Mouse (Mus musculus) midbrain, embryonic 13.5 days (tissue): ENCODE measurements around the gene Cfap300. TPM values are rescaled to one million over a fixed set of nuclear protein-coding genes. Genes with fewer than 3 reads are reported as not detected.
A peak's percentile ranks its signal among the peaks of the same experiment; 100 is the strongest.

Source experiments
- ATAC-seq: fragments of 200-750 bp; cut with Nextera tagmentation; 2 replicates; pipeline ENCODE4 v1.8.0; 2017; ENCODE audit warnings: mild to moderate bottlenecking, moderate TSS enrichment, moderate library complexity
- H3K27ac ChIP-seq: fragments of 300-500 bp; sonication (generic); 2 replicates; pipeline ENCODE4 v1.5.1; 2015; ENCODE audit warnings: inconsistent platforms, mild to moderate bottlenecking, moderate library complexity
- H3K27me3 ChIP-seq: fragments of 300-500 bp; sonication (generic); 2 replicates; pipeline ENCODE4 v1.6.1; 2015; ENCODE audit warnings: mild to moderate bottlenecking, inconsistent platforms
- H3K36me3 ChIP-seq: fragments of 300-500 bp; sonication (generic); 2 replicates; pipeline ENCODE4 v1.6.1; 2015; ENCODE audit warnings: mild to moderate bottlenecking, inconsistent platforms
- H3K4me1 ChIP-seq: fragments of 300-500 bp; sonication (generic); replicated peaks from 2 replicates; pipeline ENCODE4 v1.6.1; 2015; ENCODE audit warnings: inconsistent platforms
- H3K4me2 ChIP-seq: fragments of 300-500 bp; sonication (generic); replicated peaks from 2 replicates; pipeline ENCODE4 v1.6.1; 2015; ENCODE audit warnings: moderate library complexity, mild to moderate bottlenecking, inconsistent platforms
- H3K4me3 ChIP-seq: fragments of 300-500 bp; sonication (generic); replicated peaks from 2 replicates; pipeline ENCODE4 v1.5.1; 2015; ENCODE audit warnings: mild to moderate bottlenecking, inconsistent platforms
- H3K9ac ChIP-seq: fragments of 300-500 bp; sonication (generic); replicated peaks from 2 replicates; pipeline ENCODE4 v1.6.1; 2015; ENCODE audit warnings: mild to moderate bottlenecking, inconsistent platforms
- H3K9me3 ChIP-seq: fragments of 300-500 bp; sonication (generic); 2 replicates; pipeline ENCODE4 v1.6.1; 2016; ENCODE audit warnings: mild to moderate bottlenecking, inconsistent platforms
- WGBS: fragments of 180-500 bp; shearing (Covaris S2); methylation state at CpG from one replicate; pipeline ENCODE4 v1.1.7; 2015; 5-methylcytosine and 5-hydroxymethylcytosine counted together
- polyA plus RNA-seq: library from polyadenylated mRNA; unstranded; fragments of >200 nt; fragmentation: Nextera tagmentation; extraction: Ambion mirVana; gene quantifications from 2 replicates; pipeline ENCODE4 v1.2.1, GENCODE M21; 2015

The Cfap300 gene
- polyA plus RNA-seq: 16.1 and 17.9 TPM in 2 replicates

GRCm38 (mm10) chr9:8042338-8043043, at the start of gene Cfap300:
TSS of gene Cfap300 (minus strand) at chr9:8042823.
- peak; percentile 99 for ATAC-seq
- H3K4me3 ChIP-seq: peak within 1 kb of the TSS; percentile 75
- no peaks in the 10 kb centered on the region for H3K9me3 ChIP-seq
- peak within 1 kb of the TSS; percentile 81 for H3K9ac ChIP-seq
- H3K4me1 ChIP-seq: peaks cover 16% of the 10 kb centered on the region
- whole genome bisulfite sequencing: under 1% methylated on average over 39 of the region's 39 CpGs
- no peaks in the 10 kb centered on the region for H3K36me3 ChIP-seq
- H3K27me3 ChIP-seq: no peaks in the 10 kb centered on the region
- H3K27ac ChIP-seq: peak within 1 kb of the TSS; percentile 88
- peak within 1 kb of the TSS; percentile 64 for H3K4me2 ChIP-seq

GRCm38 (mm10) chr9:8078882-8079281, 36.3 kb upstream of the Cfap300 start:
- H3K27ac ChIP-seq: no peak overlapping the region
- no peak overlapping the region for H3K9ac ChIP-seq
- H3K36me3 ChIP-seq: peaks cover 14% of the 10 kb centered on the region; the same call in 1 of the 2 replicates
- H3K27me3 ChIP-seq: no peaks in the 10 kb centered on the region
- no peaks in the 10 kb centered on the region for H3K4me1 ChIP-seq
- no peak overlapping the region for H3K4me2 ChIP-seq
- no peak for ATAC-seq
- 94% methylated on average over 5 of the region's 5 CpGs for WGBS
- no peaks in the 10 kb centered on the region for H3K9me3 ChIP-seq
- H3K4me3 ChIP-seq: no peak overlapping the region

- Histone ChIP-seq H3K9ac (no peak overlapping the region), H3K4me1 (no peaks in the 10 kb centered on the region), H3K9me3 (no peaks in the 10 kb centered on the region), H3K4me2 (no peak overlapping the region), H3K27me3 (no peaks in the 10 kb centered on the region), H3K27ac (no peak overlapping the region), H3K4me3 (no peak overlapping the region), H3K36me3 (0 out of 2 replicates have a peak, but pooled peaks cover 9% of the 10 kb centered on the region)
- ATAC-seq: no peak
Observed at GRCm38 (mm10) chr9:8074345-8074744, 31.7 kb upstream of the Cfap300 start.

- peak; percentile 56 for ATAC-seq
- Histone ChIP-seq H3K4me2 (no peak overlapping the region), H3K36me3 (0 out of 2 replicates have a peak, but pooled peaks cover 9% of the 10 kb centered on the region), H3K27me3 (no peaks in the 10 kb centered on the region), H3K4me1 (no peaks in the 10 kb centered on the region), H3K9ac (no peak overlapping the region), H3K4me3 (no peak overlapping the region), H3K9me3 (no peaks in the 10 kb centered on the region), H3K27ac (no peak overlapping the region)
- 96% methylated on average over 3 of the region's 3 CpGs for WGBS
Observed at GRCm38 (mm10) chr9:8073203-8073755, 30.7 kb upstream of the Cfap300 start.

GRCm38 (mm10) chr9:8059636-8060035, 17.0 kb upstream of the Cfap300 start:
- no peaks in the 10 kb centered on the region for H3K27me3 ChIP-seq
- no peaks in the 10 kb centered on the region for H3K9me3 ChIP-seq
- 81% methylated on average over 3 of the region's 3 CpGs for WGBS
- no peak overlapping the region for H3K9ac ChIP-seq
- no peak overlapping the region for H3K27ac ChIP-seq
- H3K4me2 ChIP-seq: no peak overlapping the region
- H3K4me3 ChIP-seq: no peak overlapping the region
- H3K4me1 ChIP-seq: no peaks in the 10 kb centered on the region
- H3K36me3 ChIP-seq: no peaks in the 10 kb centered on the region
- no peak for ATAC-seq

- H3K36me3 ChIP-seq: no peaks in the 10 kb centered on the region
- H3K27me3 ChIP-seq: no peaks in the 10 kb centered on the region
- H3K9me3 ChIP-seq: no peaks in the 10 kb centered on the region
- H3K4me2 ChIP-seq: no peak overlapping the region
- ATAC-seq: no peak
- no peak overlapping the region for H3K27ac ChIP-seq
- H3K9ac ChIP-seq: no peak overlapping the region
- WGBS: 59% methylated on average over 1 of the region's 1 CpGs
- no peaks in the 10 kb centered on the region for H3K4me1 ChIP-seq
- H3K4me3 ChIP-seq: no peak overlapping the region
Observed at GRCm38 (mm10) chr9:8054831-8055230, 12.2 kb upstream of the Cfap300 start.

GRCm38 (mm10) chr9:8043044-8043387, 393 bp upstream of the Cfap300 start:
- peak; percentile 73 for ATAC-seq
- Histone ChIP-seq H3K9ac (peak overlapping the region; percentile 81; the same call in 1 of the 2 replicates), H3K36me3 (no peaks in the 10 kb centered on the region), H3K27ac (peak overlapping the region; percentile 88), H3K4me1 (peaks cover 16% of the 10 kb centered on the region), H3K4me2 (peak overlapping the region; percentile 64), H3K4me3 (peak overlapping the region; percentile 75), H3K9me3 (no peaks in the 10 kb centered on the region), H3K27me3 (no peaks in the 10 kb centered on the region)
- 13% methylated on average over 5 of the region's 5 CpGs for WGBS

GRCm38 (mm10) chr9:8035546-8035945, 7.1 kb downstream of the Cfap300 start:
- H3K27me3 ChIP-seq: no peaks in the 10 kb centered on the region
- H3K4me3 ChIP-seq: no peak overlapping the region
- 0 out of 2 replicates have a peak, but pooled peaks have one; percentile 10 for ATAC-seq
- WGBS: 49% methylated on average over 7 of the region's 7 CpGs
- H3K27ac ChIP-seq: no peak overlapping the region
- H3K4me1 ChIP-seq: no peaks in the 10 kb centered on the region
- H3K9ac ChIP-seq: no peak overlapping the region
- no peaks in the 10 kb centered on the region for H3K9me3 ChIP-seq
- H3K36me3 ChIP-seq: 0 out of 2 replicates have a peak, but pooled peaks cover 10% of the 10 kb centered on the region
- no peak overlapping the region for H3K4me2 ChIP-seq

- H3K27ac ChIP-seq: no peak overlapping the region
- no peaks in the 10 kb centered on the region for H3K4me1 ChIP-seq
- no peaks in the 10 kb centered on the region for H3K27me3 ChIP-seq
- no peak overlapping the region for H3K9ac ChIP-seq
- no peak overlapping the region for H3K4me2 ChIP-seq
- no peak overlapping the region for H3K4me3 ChIP-seq
- H3K36me3 ChIP-seq: 0 out of 2 replicates have a peak, but pooled peaks cover 10% of the 10 kb centered on the region
- ATAC-seq: no peak
- H3K9me3 ChIP-seq: no peaks in the 10 kb centered on the region
- WGBS: 58% methylated on average over 4 of the region's 4 CpGs
Observed at GRCm38 (mm10) chr9:8035091-8035490, 7.5 kb downstream of the Cfap300 start.

GRCm38 (mm10) chr9:8034143-8034542, 8.5 kb downstream of the Cfap300 start:
- H3K9ac ChIP-seq: no peak overlapping the region
- no peaks in the 10 kb centered on the region for H3K9me3 ChIP-seq
- H3K4me3 ChIP-seq: no peak overlapping the region
- ATAC-seq: no peak
- H3K4me1 ChIP-seq: no peaks in the 10 kb centered on the region
- H3K27me3 ChIP-seq: no peaks in the 10 kb centered on the region
- H3K27ac ChIP-seq: no peak overlapping the region
- no peak overlapping the region for H3K4me2 ChIP-seq
- 89% methylated on average over 1 of the region's 1 CpGs for WGBS
- H3K36me3 ChIP-seq: 0 out of 2 replicates have a peak, but pooled peaks cover 10% of the 10 kb centered on the region

GRCm38 (mm10) chr9:8032847-8033246, 9.8 kb downstream of the Cfap300 start:
- no peak overlapping the region for H3K4me3 ChIP-seq
- ATAC-seq: peak; percentile 40; the same call in 1 of the 2 replicates
- H3K36me3 ChIP-seq: 0 out of 2 replicates have a peak, but pooled peaks cover 10% of the 10 kb centered on the region
- no peaks in the 10 kb centered on the region for H3K4me1 ChIP-seq
- H3K9ac ChIP-seq: no peak overlapping the region
- H3K27ac ChIP-seq: no peak overlapping the region
- no peaks in the 10 kb centered on the region for H3K27me3 ChIP-seq
- H3K4me2 ChIP-seq: no peak overlapping the region
- H3K9me3 ChIP-seq: no peaks in the 10 kb centered on the region
- 77% methylated on average over 5 of the region's 5 CpGs for WGBS

GRCm38 (mm10) chr9:8018609-8019008, 24.0 kb downstream of the Cfap300 start:
- Histone ChIP-seq H3K9me3 (no peaks in the 10 kb centered on the region), H3K9ac (no peak overlapping the region)
- 89% methylated on average over 5 of the region's 5 CpGs for WGBS

More at GRCm38 (mm10) chr9:8018609-8019008, 24.0 kb downstream of the Cfap300 start:
- Histone ChIP-seq H3K4me3 (no peak overlapping the region), H3K4me2 (no peak overlapping the region), H3K4me1 (no peaks in the 10 kb centered on the region), H3K27ac (no peak overlapping the region), H3K27me3 (no peaks in the 10 kb centered on the region), H3K36me3 (peaks cover 2% of the 10 kb centered on the region; the same call in 1 of the 2 replicates)
- no peak for ATAC-seq
